Mouse (Mus musculus): ENCODE results near the gene Adh7.

The Adh7 gene

DNA sequence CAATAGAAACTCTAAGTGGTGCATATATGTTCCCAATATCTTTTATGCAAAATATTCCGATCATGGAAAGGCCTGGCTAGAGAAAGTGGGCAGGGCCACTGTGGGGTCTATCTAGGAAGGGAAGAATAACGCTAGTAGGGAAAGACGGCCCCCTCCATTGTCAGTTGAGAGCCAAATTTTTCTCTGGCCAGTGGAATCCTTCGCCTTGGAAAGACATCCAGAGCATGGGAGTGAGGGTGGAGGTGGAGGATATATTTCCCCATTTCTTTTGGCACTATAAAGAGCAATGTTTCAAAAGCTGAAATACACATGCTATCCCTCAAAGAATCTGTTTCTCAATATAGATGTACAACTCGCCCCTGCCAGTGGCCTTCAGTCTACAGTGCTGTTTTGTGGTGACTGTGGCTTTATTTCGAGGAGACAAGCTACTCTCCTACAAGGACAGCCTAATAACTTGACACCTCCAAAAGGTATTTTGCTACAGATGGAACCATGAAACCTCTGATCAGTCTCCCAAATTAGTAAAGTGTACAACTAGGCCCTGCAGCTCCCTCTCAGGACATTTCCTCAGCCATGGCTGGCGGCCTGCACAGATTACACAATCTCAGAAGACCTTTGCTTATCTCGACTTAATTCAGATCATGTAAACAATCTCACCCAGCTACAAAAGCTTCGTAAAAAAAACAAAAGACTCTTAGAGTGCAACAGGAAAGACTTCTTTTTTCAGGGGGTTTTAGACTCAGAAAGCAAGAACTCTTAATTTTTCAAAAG, 38.4 kb downstream of the Adh7 start:
- no peak for DNase-seq

DNA sequence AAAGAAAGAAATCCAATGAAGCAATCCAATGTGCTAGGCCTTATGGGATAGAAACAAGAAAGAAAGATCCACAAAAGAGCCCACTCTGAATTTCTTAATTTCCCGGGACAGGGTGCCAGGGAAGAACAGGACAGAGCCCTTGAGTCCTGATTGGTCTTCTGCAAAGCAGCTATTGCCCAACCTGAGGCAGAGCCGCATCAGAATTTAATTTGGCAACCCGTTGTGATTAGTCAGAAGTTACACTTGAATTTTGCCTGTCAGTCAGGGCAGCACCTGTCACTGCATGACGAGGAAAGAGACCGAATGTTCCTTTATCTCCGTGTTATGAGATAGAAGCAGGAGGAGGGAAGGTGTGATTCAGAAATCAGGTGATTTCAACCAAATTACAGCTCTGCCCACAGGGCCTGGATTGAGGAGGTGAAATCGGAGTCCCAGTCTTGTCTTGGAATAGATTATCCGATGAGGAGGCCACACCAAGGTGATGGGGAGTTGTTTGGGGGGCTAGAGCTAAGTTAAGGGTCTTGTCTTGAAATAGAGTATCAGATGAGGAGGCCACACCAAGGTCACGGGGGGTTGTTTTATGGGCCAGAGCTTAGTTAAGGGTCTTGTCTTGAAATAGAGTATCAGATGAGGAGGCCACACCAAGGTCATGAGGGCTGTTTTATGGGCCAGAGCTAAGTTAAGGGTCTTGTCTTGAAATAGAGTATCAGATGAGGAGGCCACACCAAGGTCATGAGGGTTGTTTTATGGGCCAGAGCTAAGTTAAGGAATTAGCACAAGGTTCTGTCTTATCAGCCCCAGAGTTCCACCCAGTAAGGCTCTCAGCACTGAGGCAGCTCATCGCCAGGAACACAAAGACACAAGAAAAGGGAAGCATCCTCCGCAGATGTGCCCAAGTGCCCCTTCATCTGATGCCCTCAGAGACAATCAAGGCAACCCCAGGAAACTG, 43.4 kb downstream of the Adh7 start, which contains the start of gene Adh1:
TSS of gene Adh1 (plus strand) at position 271 of the 949 bp plus-strand sequence.
- DNase-seq = no peak

DNA sequence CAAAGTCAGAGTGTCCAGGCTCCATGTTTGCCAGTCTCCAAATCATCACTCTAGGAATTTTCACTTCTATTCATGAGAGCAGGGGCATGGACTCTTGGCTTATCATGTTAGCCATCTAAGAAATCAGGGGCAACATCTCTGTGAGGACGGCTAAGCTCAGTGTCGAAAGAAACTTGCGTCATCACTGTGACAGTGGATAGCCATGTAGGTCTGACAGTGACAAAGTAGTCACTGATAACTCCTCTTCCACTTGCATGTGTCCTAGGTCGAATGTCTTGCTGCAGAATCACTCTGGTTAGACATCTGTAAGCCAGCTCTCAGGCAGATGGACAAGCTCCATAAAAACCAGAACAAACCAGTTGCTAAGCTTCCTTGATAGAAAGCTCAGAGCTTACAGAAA, 45.0 kb downstream of the Adh7 start:
- no peak for DNase-seq

DNA sequence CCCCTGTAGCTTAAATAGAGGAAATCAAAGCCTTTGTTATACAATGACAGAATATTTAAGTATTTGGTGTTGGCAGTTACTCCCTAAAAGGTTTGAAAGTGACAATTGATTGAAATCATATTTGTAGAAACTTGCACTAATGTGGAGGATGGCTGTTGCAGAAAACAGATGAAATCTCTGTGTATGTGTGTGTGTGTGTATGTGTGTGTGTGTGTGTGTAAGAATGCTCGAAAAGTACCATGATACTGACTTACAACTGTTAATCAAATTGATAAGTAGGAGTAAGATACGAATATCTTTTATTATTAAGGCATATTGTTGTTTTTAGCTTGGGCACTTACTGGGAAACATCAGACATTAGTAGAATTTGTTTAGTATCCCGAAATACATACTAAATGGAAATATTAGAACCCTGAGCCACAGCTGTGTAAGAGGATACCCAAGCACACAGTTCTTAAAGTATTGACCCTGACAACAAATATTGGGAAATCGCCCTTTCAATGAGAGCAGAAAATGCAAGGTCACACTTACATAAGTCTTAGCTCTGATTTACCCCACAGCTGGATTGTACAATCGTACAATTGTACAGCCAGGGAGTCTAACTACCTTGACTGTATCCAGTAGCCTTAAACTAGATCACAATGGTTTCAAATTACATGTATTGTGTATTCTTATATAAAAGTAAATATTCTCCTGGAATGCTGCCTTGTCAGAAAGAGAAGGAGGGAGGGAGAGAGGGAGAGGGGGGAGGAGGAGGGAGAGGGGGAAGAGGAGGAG, 45.8 kb downstream of the Adh7 start:
- DNase-seq = no peak

DNA sequence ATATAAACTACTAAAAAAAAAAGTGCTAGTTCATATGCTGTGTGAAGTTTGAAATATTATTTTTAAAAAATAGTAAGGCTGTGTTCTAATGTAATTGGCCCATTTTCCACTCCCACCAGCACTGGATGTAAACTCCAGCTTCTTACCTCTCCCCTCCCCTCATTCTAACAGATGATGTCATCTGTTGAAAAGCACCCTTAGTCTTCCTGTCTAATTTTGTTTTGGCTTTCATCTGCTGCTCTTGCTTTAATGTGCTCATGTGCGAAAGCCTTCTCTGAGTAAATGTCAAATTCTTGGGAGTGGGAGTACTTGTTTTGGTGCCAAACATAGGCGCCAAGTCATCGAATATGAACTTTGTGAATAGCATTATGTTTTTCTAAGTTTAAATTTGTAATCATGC, 47.1 kb downstream of the Adh7 start:
- DNase-seq = no peak

DNA sequence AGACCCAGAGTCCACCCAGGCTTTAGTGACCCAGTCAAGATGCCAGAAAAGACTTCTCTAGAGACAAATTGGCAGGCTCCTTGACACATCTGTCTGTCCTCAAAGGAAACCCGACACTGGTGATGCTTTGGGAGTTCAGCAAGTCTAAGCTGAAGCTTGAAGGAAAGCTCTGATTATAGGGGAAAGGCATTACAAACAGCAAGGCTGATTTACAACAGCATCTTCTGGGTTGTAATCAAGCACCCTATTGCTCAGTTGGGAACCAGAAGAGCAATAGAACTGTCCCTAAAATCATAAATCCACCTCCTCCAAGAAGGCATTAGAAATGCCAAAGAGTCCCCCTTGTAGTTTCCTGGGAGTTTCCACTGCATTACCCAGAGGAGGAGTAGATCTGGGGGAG, 52.9 kb downstream of the Adh7 start:
- DNase-seq = no peak

DNA sequence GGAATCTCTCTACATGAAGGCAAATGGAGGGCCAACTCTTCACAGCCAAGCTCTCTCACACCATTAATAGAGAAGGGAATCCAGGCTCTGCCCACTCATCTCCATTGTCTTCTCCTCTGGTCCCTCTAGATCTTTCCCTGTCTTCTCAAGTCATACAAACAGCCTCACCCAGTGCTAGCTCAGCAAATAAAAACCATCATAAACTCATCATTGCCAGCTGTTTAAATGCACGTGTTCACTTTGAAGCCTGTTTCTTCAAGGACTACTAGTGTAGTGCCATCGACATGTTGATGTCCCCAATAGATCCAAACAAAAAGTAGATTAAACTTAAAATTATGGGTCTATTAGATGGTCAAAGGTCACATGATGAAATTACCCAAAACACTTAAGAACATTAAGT, 53.7 kb downstream of the Adh7 start:
- DNase-seq = no peak

DNA sequence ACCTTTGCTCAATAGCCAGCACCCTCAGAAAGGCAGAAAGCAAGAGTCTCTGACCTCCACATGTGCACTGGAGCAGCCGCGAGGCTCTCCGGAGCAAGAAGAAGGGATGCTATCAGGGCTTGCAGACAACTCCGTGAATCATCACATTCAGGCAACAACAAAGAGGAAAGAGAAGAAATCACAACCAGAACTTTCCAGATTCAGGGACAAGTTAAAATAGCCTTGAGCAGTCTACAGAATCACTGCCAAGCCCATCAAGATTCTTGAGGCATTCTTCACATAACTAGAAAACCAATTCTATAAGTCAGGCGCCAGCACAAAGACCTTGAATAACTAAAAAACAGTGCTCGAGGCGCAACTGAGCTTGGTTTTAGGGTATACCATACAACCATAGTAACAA, 55.5 kb downstream of the Adh7 start:
- no peak for DNase-seq

DNA sequence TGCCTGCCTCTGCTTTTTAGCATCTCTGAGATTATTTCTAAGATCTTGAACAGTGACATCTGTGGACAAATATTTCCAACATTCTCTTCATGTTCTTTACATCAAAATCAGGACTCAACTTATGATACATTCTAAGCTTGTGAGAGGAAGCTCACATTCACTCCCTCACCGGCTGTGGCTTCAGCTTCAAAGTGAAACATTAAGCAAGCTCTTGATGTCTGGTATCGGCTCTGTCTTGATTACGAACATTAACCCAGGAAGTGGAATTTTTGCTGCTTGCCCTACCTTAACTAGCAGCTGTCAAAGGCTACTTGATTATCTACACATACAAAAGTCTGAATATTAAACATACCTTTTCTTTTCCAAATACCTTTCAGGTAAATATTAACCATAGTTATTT, 57.5 kb downstream of the Adh7 start:
- no peak for DNase-seq

DNA sequence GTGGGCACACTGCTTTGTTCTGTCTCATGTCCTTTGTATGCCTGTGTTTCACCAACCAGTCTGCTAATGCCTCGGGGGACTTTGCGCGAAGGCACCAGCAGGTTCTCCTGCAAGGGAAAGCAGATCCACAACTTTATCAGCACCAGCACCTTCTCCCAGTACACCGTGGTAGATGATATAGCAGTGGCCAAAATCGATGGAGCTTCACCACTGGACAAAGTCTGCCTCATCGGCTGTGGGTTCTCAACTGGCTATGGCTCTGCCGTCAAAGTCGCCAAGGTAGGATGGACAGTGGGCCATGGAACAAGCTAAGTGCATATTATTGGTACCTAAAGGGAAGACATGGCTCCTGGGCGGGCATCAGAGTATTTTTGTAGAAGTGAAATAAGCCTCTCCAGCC, 65.0 kb downstream of the Adh7 start:
- DNase-seq = no peak

All from cerebellum, adult 9-10 months (tissue).